Mouse (Mus musculus) E14TG2a.4 (cell line): ENCODE measurements at regions not wholly inside any gene's neighbourhood (a gene's known extent, or its start where the extent isn't known, plus 50 kb on each side); places are given as distances from the start of the nearest gene placed in this dataset.

ENCODE experiments used
- CTCF ChIP-seq: conservative IDR thresholded peaks from 2 replicates; pipeline ENCODE4 v1.5.1; 2014; ENCODE audit warnings: low read length
- NANOG ChIP-seq: IDR thresholded peaks from 2 replicates; pipeline ENCODE4 v1.6.1; 2014; ENCODE audit warnings: borderline replicate concordance, low read length, mixed read lengths
- POU5F1 ChIP-seq: IDR thresholded peaks from 2 replicates; pipeline ENCODE4 v1.6.1; 2014; ENCODE audit warnings: low read length, borderline replicate concordance

GRCm38 (mm10) chr13:31688531-31688930, 62.9 kb downstream of the Foxf2 start:
- no peak for TF ChIP-seq CTCF
- no peak for TF ChIP-seq NANOG
- no peak for TF ChIP-seq POU5F1
